Mouse (Mus musculus): Measurements from ENCODE around the gene Tnip1. TPM values are rescaled to one million over a fixed set of nuclear protein-coding genes. Genes with fewer than 3 reads are reported as not detected.

The Tnip1 gene
- total and polyA plus RNA-seq, 3 experiments, result 36.1 to 137 (median 67.8) TPM

- TF ChIP-seq GABPA (IDR thresholded peaks at IDR 0.05; ENCODE audit: insufficient replicate concordance, low read depth, low read length) (no peak), CHD1 (IDR thresholded peaks at IDR 0.05; ENCODE audit: low read depth, low read length) (no peak), ZKSCAN1 (IDR thresholded peaks at IDR 0.05; ENCODE audit: borderline replicate concordance, low read depth, low read length) (no peak), RCOR1 (conservative IDR thresholded peaks at IDR 0.05; ENCODE audit: low read depth, low read length) (peak; percentile 83; the same call in 1 of the 2 replicates), POLR2A (IDR thresholded peaks at IDR 0.05; ENCODE audit: low read depth, low read length) (peak; percentile 55; the same call in 1 of the 2 replicates), POLR2AphosphoS2 (IDR thresholded peaks at IDR 0.05; ENCODE audit: low read depth, low read length) (peak; percentile 55), E2F4 (IDR thresholded peaks at IDR 0.05; ENCODE audit: insufficient replicate concordance, low read depth, low read length) (no peak), BHLHE40 (IDR thresholded peaks at IDR 0.05; ENCODE audit: low read depth, low read length) (peak; percentile 95), ZMIZ1 (IDR thresholded peaks at IDR 0.05; ENCODE audit: low read depth, low read length) (peak; percentile 63), MYC (IDR thresholded peaks at IDR 0.05; ENCODE audit: low read depth, low read length) (peak; percentile 94), PAX5 (IDR thresholded peaks at IDR 0.05; ENCODE audit: low read length) (no peak), ELF1 (IDR thresholded peaks at IDR 0.05; ENCODE audit: low read depth, low read length) (peak; percentile 73; the same call in 1 of the 2 replicates), RAD21 (IDR thresholded peaks at IDR 0.05; ENCODE audit: low read depth, low read length) (no peak), USF2 (conservative IDR thresholded peaks at IDR 0.05; ENCODE audit: low read depth, low read length) (no peak), MXI1 (IDR thresholded peaks at IDR 0.05; ENCODE audit: low read depth, low read length) (peak; percentile 93)
These were observed 10.9 kb upstream of the Tnip1 start (continued) for GRCm38 (mm10) chr11:54973481-54974212.

- Histone ChIP-seq H3K79me2 (replicated peaks; ENCODE audit: control insufficient read depth, extremely low read depth, insufficient read depth, poor library complexity, severe bottlenecking) (no peaks in the 10 kb centered on the region), H3K9ac (ENCODE audit: insufficient read depth, low read depth) (peak overlapping the region; percentile 66), H3K27ac (ENCODE audit: insufficient read depth, low read depth) (peak overlapping the region; percentile 85), H3K36me3 (replicated peaks in 1 of 2; ENCODE audit: control insufficient read depth in 1 of 2, insufficient read depth in 1 of 2, low read length in 1 of 2) (peaks cover 2 to 9% of the 10 kb centered on the region in 2 experiments), H3K4me1 (ENCODE audit: control insufficient read depth in 1 of 2, insufficient read depth in 2 of 2) (peaks cover 16 to 65% of the 10 kb centered on the region in 2 experiments), H3K4me2 (ENCODE audit: insufficient read depth, low read depth, poor library complexity, severe bottlenecking) (peak overlapping the region; percentile 97), H3K27me3 (replicated peaks) (no peaks in the 10 kb centered on the region), H3K9me3 (replicated peaks; ENCODE audit: low read length) (peaks cover 10% of the 10 kb centered on the region), H3K4me3 (replicated peaks in 1 of 3; ENCODE audit: low read depth in 2 of 3, low read length in 2 of 3, poor library complexity in 1 of 3) (peak overlapping the region; percentile 12 to 45 (median 32))
- in situ Hi-C loops (cut with MboI; ENCODE audit: low pct_ligation_motif_present, low pct_unique_long_range_greater_than_20kb, low sequenced_read_pairs), result no loop called here
- DNase-seq (ENCODE audit: extremely low read depth), result no peak
- TF ChIP-seq CHD2 (IDR thresholded peaks at IDR 0.05; ENCODE audit: low read length) (0 out of 2 replicates have a peak, but pooled peaks have one; percentile 1), CHD1 (IDR thresholded peaks at IDR 0.05; ENCODE audit: low read depth, low read length) (peak; percentile 77; the same call in 1 of the 2 replicates), MAFK (IDR thresholded peaks at IDR 0.05; ENCODE audit: insufficient replicate concordance, low read length) (0 out of 2 replicates have a peak, but pooled peaks have one; percentile 28), MAX (IDR thresholded peaks at IDR 0.05; ENCODE audit: low read length) (no peak), MAZ (IDR thresholded peaks at IDR 0.05; ENCODE audit: low read depth, low read length) (peak; percentile 26; the same call in 1 of the 2 replicates), ZNF384 (IDR thresholded peaks at IDR 0.05; ENCODE audit: low read depth, low read length) (0 out of 2 replicates have a peak, but pooled peaks have one; percentile 15)
- dilution Hi-C loops (cut with MboI; ENCODE audit: extremely low pct_ligation_motif_present, extremely low pct_unique_long_range_greater_than_20kb, low sequenced_read_pairs), result no loop called here
These were observed 10.1 kb upstream of the Tnip1 start for GRCm38 (mm10) chr11:54972789-54973188.
